Comparison of ENCODE assay signal across 8 mouse cellular contexts in the genomic region with DNA sequence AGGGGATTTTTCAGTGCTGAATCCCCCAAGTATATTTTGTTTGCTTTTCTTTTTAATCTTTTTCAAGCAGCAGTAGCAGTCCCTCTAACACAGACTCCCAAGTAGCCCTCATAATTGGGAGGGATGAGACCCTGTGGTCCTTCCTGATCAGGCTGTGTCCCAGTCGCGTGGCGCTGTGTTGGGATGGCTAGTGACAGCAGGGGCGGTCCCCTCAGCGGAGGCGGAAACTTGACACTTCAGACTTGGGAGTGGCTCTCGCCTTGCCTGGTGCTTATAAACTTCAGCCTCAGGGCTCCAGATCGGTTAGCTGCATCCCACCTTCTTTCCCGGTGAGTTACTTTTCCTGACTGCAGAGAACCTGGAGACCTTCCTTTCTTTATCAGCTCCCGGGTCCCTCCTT. TPM values are rescaled to one million over a fixed set of nuclear protein-coding genes. Genes with fewer than 3 reads are reported as not detected.
DNase-seq lines count a peak whose midpoint lies in the region; ATAC-seq lines count a peak whose summit lies in the region.

No protein-coding gene starts in this region.

- ATAC-seq in erythroid progenitor cell, adult 5-6 weeks (replicated peaks; ENCODE audit: low FRiP score, poor library complexity, severe bottlenecking): peak; percentile 92
- peak; percentile 78 for ATAC-seq in megakaryocyte progenitor cell, adult 5-6 weeks (replicated peaks; ENCODE audit: poor library complexity)

- DNase-seq in CD8-positive naive resting alpha-beta T cell, adult 2 months (ENCODE audit: low read depth in 2 of 2, low spot score in 2 of 2): peak; percentile 35 to 40
- DNase-seq in adrenal gland, adult 18-20 months (ENCODE audit: low spot score in 2 of 2): peak; percentile 66 to 72
- DNase-seq in heart, postnatal 10 days: peak; percentile 84
- peak; percentile 81 to 85 for DNase-seq in kidney, postnatal 36 days
- DNase-seq in spleen, postnatal 10 days (ENCODE audit: low spot score in 2 of 2): peak; percentile 45 to 75
- no peak for DNase-seq in cerebellum, postnatal 4 days (ENCODE audit: low spot score in 2 of 2)

- intact Hi-C loops in heart, postnatal 10 days (cut with DNase I): no loop called here

RNA-seq across cellular contexts. Expression of a gene that starts 0.5 kb away (rescaled TPM):
- 10 to 100 TPM; 33.3 to 49.1 TPM for total RNA-seq in adrenal gland, adult 18-20 months (2021)
- total RNA-seq in erythroid progenitor cell, adult 5-6 weeks (2015; ENCODE audit: low replicate concordance): 8.8 and 10.8 TPM in 2 replicates
- total RNA-seq in erythroid progenitor cell, adult 5-6 weeks (2017; ENCODE audit: low replicate concordance): 6.7 and 9.5 TPM in 2 replicates
- total RNA-seq in heart, postnatal 10 days (2021): 10 to 100 TPM; 40.6 to 42.3 TPM
- 49.3 and 59.5 TPM in 2 replicates for total RNA-seq in megakaryocyte progenitor cell, adult 5-6 weeks (2015)
- total RNA-seq in megakaryocyte progenitor cell, adult 5-6 weeks (2017): 84.2 and 96.0 TPM in 2 replicates

RNA-seq across cellular contexts. Expression of a gene that starts 0.5 kb away (rescaled TPM):
- 100 to 1,000 TPM; 141 to 298 TPM for total RNA-seq in adrenal gland, adult 18-20 months (2021)
- 27.7 and 33.9 TPM in 2 replicates for total RNA-seq in erythroid progenitor cell, adult 5-6 weeks (2015; ENCODE audit: low replicate concordance)
- total RNA-seq in erythroid progenitor cell, adult 5-6 weeks (2017; ENCODE audit: low replicate concordance): 18.2 and 22.8 TPM in 2 replicates
- 100 to 1,000 TPM; 418 to 437 TPM for total RNA-seq in heart, postnatal 10 days (2021)
- total RNA-seq in megakaryocyte progenitor cell, adult 5-6 weeks (2015): 123 and 145 TPM in 2 replicates
- total RNA-seq in megakaryocyte progenitor cell, adult 5-6 weeks (2017): 121 and 131 TPM in 2 replicates

RNA-seq across cellular contexts. Expression of a gene that starts 5.4 kb away (rescaled TPM):
- 100 to 1,000 TPM; 112 to 115 TPM for total RNA-seq in adrenal gland, adult 18-20 months (2021)
- 78.9 and 101 TPM in 2 replicates for total RNA-seq in erythroid progenitor cell, adult 5-6 weeks (2015; ENCODE audit: low replicate concordance)
- 47.3 and 66.6 TPM in 2 replicates for total RNA-seq in erythroid progenitor cell, adult 5-6 weeks (2017; ENCODE audit: low replicate concordance)
- total RNA-seq in heart, postnatal 10 days (2021): 100 to 1,000 TPM; 126 to 128 TPM
- total RNA-seq in megakaryocyte progenitor cell, adult 5-6 weeks (2015): 112 and 119 TPM in 2 replicates
- total RNA-seq in megakaryocyte progenitor cell, adult 5-6 weeks (2017): 96.0 and 114 TPM in 2 replicates

RNA-seq across cellular contexts. Expression of a gene that starts 12.0 kb away (rescaled TPM):
- under 1 TPM in 1 of 2 experiments, not detected in 1; 0.58 TPM for total RNA-seq in adrenal gland, adult 18-20 months (2021)
- not detected in 2 replicates for total RNA-seq in erythroid progenitor cell, adult 5-6 weeks (2015; ENCODE audit: low replicate concordance)
- not detected in 2 replicates for total RNA-seq in erythroid progenitor cell, adult 5-6 weeks (2017; ENCODE audit: low replicate concordance)
- not detected for total RNA-seq in heart, postnatal 10 days (2021)
- total RNA-seq in megakaryocyte progenitor cell, adult 5-6 weeks (2015): not detected in 2 replicates
- total RNA-seq in megakaryocyte progenitor cell, adult 5-6 weeks (2017): 0.33 TPM in 1 of 2 replicates, not detected in the other

RNA-seq across cellular contexts. Expression of a gene that starts 22.4 kb away (rescaled TPM):
- 10 to 100 TPM; 52.3 to 61.9 TPM for total RNA-seq in adrenal gland, adult 18-20 months (2021)
- total RNA-seq in erythroid progenitor cell, adult 5-6 weeks (2015; ENCODE audit: low replicate concordance): not detected in 2 replicates
- total RNA-seq in erythroid progenitor cell, adult 5-6 weeks (2017; ENCODE audit: low replicate concordance): not detected in 2 replicates
- total RNA-seq in heart, postnatal 10 days (2021): 100 to 1,000 TPM; 108 to 126 TPM
- 1.0 TPM in 1 of 2 replicates, not detected in the other for total RNA-seq in megakaryocyte progenitor cell, adult 5-6 weeks (2015)
- total RNA-seq in megakaryocyte progenitor cell, adult 5-6 weeks (2017): not detected in 2 replicates

Comparison
In these comparisons a context has a peak if more than half of its experiments do, and no peak if none do; other contexts are left out.
1. DNase-seq: peak in CD8-positive naive resting alpha-beta T cell, adult 2 months (2 of 2), adrenal gland, adult 18-20 months (2 of 2), heart, postnatal 10 days (2 of 2), kidney, postnatal 36 days (2 of 2) and spleen, postnatal 10 days (2 of 2); none in cerebellum, postnatal 4 days (0 of 2).